In genomic region chr13:24686705-24687665, GRCm38 (mm10) we compare ENCODE assay signal across 9 mouse cellular contexts. TPM values are rescaled to one million over a fixed set of nuclear protein-coding genes. Genes with fewer than 3 reads are reported as not detected.
DNase-seq lines count a peak whose midpoint lies in the region; ATAC-seq lines count a peak whose summit lies in the region.
"Had no signal": no experiment of that assay in that cellular context is flagged by ENCODE, and none has a peak within 500 bp of the region (broad histone marks: within the 10 kb centered on the region; RNA-seq: fewer than 3 reads in every experiment).

No protein-coding gene starts in this region.

- peaks cover 12% of the 10 kb centered on the region for H3K4me1 ChIP-seq in forebrain, embryonic 12.5 days
- peaks cover 11% of the 10 kb centered on the region for H3K4me1 ChIP-seq in liver, embryonic 15.5 days (replicated peaks)
- peaks cover 5% of the 10 kb centered on the region; the same call in 1 of the 2 replicates for H3K4me1 ChIP-seq in neural tube, embryonic 14.5 days (ENCODE audit: control insufficient read depth, insufficient read depth, low read length)

- no peaks in the 10 kb centered on the region for H3K9me3 ChIP-seq in forebrain, embryonic 12.5 days
- no peaks in the 10 kb centered on the region for H3K9me3 ChIP-seq in liver, embryonic 15.5 days (replicated peaks)
- H3K9me3 ChIP-seq in neural tube, embryonic 14.5 days (ENCODE audit: control insufficient read depth, low read length), result no peaks in the 10 kb centered on the region

- peak; percentile 91 for ATAC-seq in forebrain, embryonic 12.5 days (ENCODE audit: low FRiP score)
- peak; percentile 28; the same call in 1 of the 2 replicates for ATAC-seq in liver, embryonic 15.5 days (ENCODE audit: insufficient read depth)
- peak; percentile 95 for ATAC-seq in neural tube, embryonic 14.5 days (ENCODE audit: low read depth)

- H3K27ac ChIP-seq in forebrain, embryonic 12.5 days, result peak overlapping the region; percentile 78
- no peak overlapping the region for H3K27ac ChIP-seq in liver, embryonic 15.5 days (replicated peaks)
- H3K27ac ChIP-seq in neural tube, embryonic 14.5 days (ENCODE audit: low read depth, low read length), result peak overlapping the region; percentile 80
- H3K27ac ChIP-seq: macrophage had no signal

- DNase-seq in ES-CJ7 (ENCODE audit: low read depth, low spot score), result peak; percentile 78
- DNase-seq in c-Kit-positive CD71-positive TER-119-negative erythroid progenitor cells, embryonic 14.5 days (ENCODE audit: low read depth), result peak; percentile 82
- DNase-seq in heart, postnatal 10 days, result peak; percentile 85 to 91
- peak; percentile 57 for DNase-seq in large intestine, adult 2 months (ENCODE audit: low read depth, low spot score)
- peak; percentile 78 for DNase-seq in telencephalon, adult 2 months (ENCODE audit: low read depth, low spot score)

- H3K4me3 ChIP-seq in forebrain, embryonic 12.5 days (replicated peaks), result no peak overlapping the region
- H3K4me3 ChIP-seq in liver, embryonic 15.5 days (replicated peaks), result no peak overlapping the region
- H3K4me3 ChIP-seq in neural tube, embryonic 14.5 days (ENCODE audit: low read depth, low read length), result no peak overlapping the region

- peaks cover 10% of the 10 kb centered on the region; the same call in 1 of the 2 replicates for H3K27me3 ChIP-seq in forebrain, embryonic 12.5 days
- no peaks in the 10 kb centered on the region for H3K27me3 ChIP-seq in liver, embryonic 15.5 days
- no peaks in the 10 kb centered on the region for H3K27me3 ChIP-seq in neural tube, embryonic 14.5 days (ENCODE audit: control insufficient read depth, insufficient read depth, low read length)

- H3K9ac ChIP-seq in forebrain, embryonic 12.5 days, result no peak overlapping the region
- no peak overlapping the region for H3K9ac ChIP-seq in liver, embryonic 15.5 days
- peak overlapping the region; percentile 32; the same call in 1 of the 2 replicates for H3K9ac ChIP-seq in neural tube, embryonic 14.5 days (replicated peaks; ENCODE audit: low read depth, low read length)

- intact Hi-C loops in heart, postnatal 10 days (cut with DNase I), result loop anchor here (1.0 to 5.0 kb wide), 5 partner anchors 120 to 348 kb away; no protein-coding TSS in a partner anchor

- H3K36me3 ChIP-seq in forebrain, embryonic 12.5 days (replicated peaks), result no peaks in the 10 kb centered on the region
- H3K36me3 ChIP-seq in liver, embryonic 15.5 days (replicated peaks), result no peaks in the 10 kb centered on the region
- no peaks in the 10 kb centered on the region for H3K36me3 ChIP-seq in neural tube, embryonic 14.5 days (ENCODE audit: control insufficient read depth, insufficient read depth, low read length)

- H3K4me2 ChIP-seq in forebrain, embryonic 12.5 days, result peak overlapping the region; percentile 25; the same call in 1 of the 2 replicates
- peak overlapping the region; percentile 23 for H3K4me2 ChIP-seq in liver, embryonic 15.5 days
- H3K4me2 ChIP-seq in neural tube, embryonic 14.5 days (ENCODE audit: low read depth, low read length), result peak overlapping the region; percentile 19; the same call in 1 of the 2 replicates

- 24% methylated on average over 15 of the region's 15 CpGs for WGBS in forebrain, embryonic 12.5 days
- 29% methylated on average over 15 of the region's 15 CpGs for WGBS in large intestine, adult 2 months
- WGBS in liver, embryonic 15.5 days (ENCODE audit: insufficient replicate concordance), result 24% methylated on average over 15 of the region's 15 CpGs
- 28% methylated on average over 15 of the region's 15 CpGs for WGBS in neural tube, embryonic 14.5 days

RNA-seq across cellular contexts. Expression of gene Armh2, which starts 54.0 kb away (rescaled TPM):
- not detected in 2 replicates for polyA plus RNA-seq in forebrain, embryonic 12.5 days (2016; fragmentation: Nextera tagmentation; extraction: Ambion mirVana)
- total RNA-seq in heart, postnatal 10 days (2021), result not detected
- polyA plus RNA-seq in large intestine, adult 2 months (2012; rRNA removed), result not detected in 2 replicates
- not detected in 2 replicates for polyA plus RNA-seq in liver, embryonic 15.5 days (2015; fragmentation: Nextera tagmentation; extraction: Ambion mirVana)
- polyA plus RNA-seq in neural tube, embryonic 14.5 days (2014; fragmentation: Nextera tagmentation; extraction: Ambion mirVana), result not detected in 2 replicates
- polyA plus RNA-seq: macrophage had no signal

Comparison
In these comparisons a context has a peak if more than half of its experiments do, and no peak if none do; other contexts are left out.
1. ATAC-seq: peak in every context shown above with its lines; median percentile 95 in neural tube, embryonic 14.5 days; 91 in forebrain, embryonic 12.5 days; 28 in liver, embryonic 15.5 days.